Mouse (Mus musculus): ENCODE measurements around the gene Clca4a. TPM values are rescaled to one million over a fixed set of nuclear protein-coding genes. Genes with fewer than 3 reads are reported as not detected.
"Not testable (repeated sequence)": the region's sequence is repeated elsewhere in the genome, so short reads cannot be mapped to it uniquely, and the experiment has no call there.

Gene Clca4a
- polyA plus RNA-seq, 1 experiment from 2014 or later = not detected

DNA sequence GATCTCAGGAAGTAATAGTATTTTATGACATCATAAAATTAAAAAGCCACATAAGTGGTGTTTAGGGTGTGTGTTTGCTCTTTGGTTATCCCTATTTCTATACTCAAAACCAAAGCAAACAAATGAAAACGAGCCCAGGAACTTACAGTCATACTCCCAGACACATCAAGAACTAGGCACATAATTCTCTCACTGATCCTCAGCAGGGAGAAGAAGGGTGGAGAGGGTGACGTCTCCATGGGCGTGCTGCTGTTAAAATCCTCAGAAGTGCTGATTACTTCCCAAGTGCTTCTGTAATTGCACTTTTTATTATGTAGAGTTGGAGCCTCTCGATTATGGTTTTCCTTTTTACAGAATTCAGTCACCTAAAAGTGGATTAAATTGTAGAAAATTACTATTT is 8.8 kb downstream of the Clca4a start:
- H3K9me3 ChIP-seq = no peaks in the 10 kb centered on the region
- no peak overlapping the region for H3K4me3 ChIP-seq
- ATAC-seq (ENCODE audit: extremely low read depth, insufficient number of reproducible peaks, low FRiP score, low TSS enrichment) = no peak
- H3K4me2 ChIP-seq = no peak overlapping the region
- no peaks in the 10 kb centered on the region for H3K27me3 ChIP-seq (replicated peaks)
- H3K4me1 ChIP-seq = no peaks in the 10 kb centered on the region
- H3K36me3 ChIP-seq = no peaks in the 10 kb centered on the region
- 59% methylated on average over 4 of the region's 4 CpGs for WGBS
- no peak overlapping the region for H3K9ac ChIP-seq
- H3K27ac ChIP-seq (replicated peaks) = no peak overlapping the region

DNA sequence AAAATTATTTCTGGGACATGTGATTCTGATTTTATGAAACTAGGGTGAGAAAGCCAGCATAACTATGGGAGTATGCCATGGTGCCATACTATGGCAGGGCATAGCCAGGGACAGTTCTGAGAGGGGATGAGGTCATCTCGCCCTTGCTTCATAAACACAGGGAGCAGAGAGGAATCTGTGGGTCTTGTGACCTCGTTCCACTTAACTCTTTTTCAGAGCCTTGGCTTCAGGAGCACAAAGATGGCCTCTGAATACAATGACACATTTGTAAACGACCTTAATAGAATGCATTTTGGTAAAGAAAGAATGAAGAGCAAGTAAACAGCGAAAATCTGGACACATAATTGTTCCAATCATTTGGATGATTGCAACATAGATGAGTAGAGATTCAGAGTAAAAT is 24.0 kb downstream of the Clca4a start:
- Histone ChIP-seq H3K4me2 (no peak overlapping the region), H3K4me1 (no peaks in the 10 kb centered on the region), H3K27me3 (replicated peaks) (no peaks in the 10 kb centered on the region), H3K4me3 (no peak overlapping the region), H3K36me3 (no peaks in the 10 kb centered on the region), H3K9ac (no peak overlapping the region), H3K27ac (replicated peaks) (no peak overlapping the region), H3K9me3 (no peaks in the 10 kb centered on the region)
- WGBS = 63% methylated on average over 4 of the region's 4 CpGs
- ATAC-seq (ENCODE audit: extremely low read depth, insufficient number of reproducible peaks, low FRiP score, low TSS enrichment) = no peak

GRCm38 (mm10) chr3:144947376-144947775 is 27.5 kb downstream of the Clca4a start:
- H3K4me1 ChIP-seq; H3K27ac ChIP-seq (replicated peaks); H3K9me3 ChIP-seq; ATAC-seq (ENCODE audit: extremely low read depth, insufficient number of reproducible peaks, low FRiP score, low TSS enrichment); H3K36me3 ChIP-seq; H3K9ac ChIP-seq; H3K27me3 ChIP-seq (replicated peaks): not testable (repeated sequence)
- 22% methylated on average over 5 of the region's 5 CpGs for WGBS
- peak overlapping the region; percentile 8; the same call in 1 of the 2 replicates for H3K4me3 ChIP-seq
- H3K4me2 ChIP-seq = peak overlapping the region; percentile 51

- H3K36me3 ChIP-seq; H3K27ac ChIP-seq (replicated peaks); H3K4me2 ChIP-seq; H3K27me3 ChIP-seq (replicated peaks); H3K9me3 ChIP-seq; H3K4me1 ChIP-seq; ATAC-seq (ENCODE audit: extremely low read depth, insufficient number of reproducible peaks, low FRiP score, low TSS enrichment); H3K4me3 ChIP-seq; H3K9ac ChIP-seq: not testable (repeated sequence)
These were observed 41.2 kb downstream of the Clca4a start for GRCm38 (mm10) chr3:144933625-144934024.

- WGBS = 75% methylated on average over 1 of the region's 1 CpGs
- Histone ChIP-seq H3K4me1 (no peaks in the 10 kb centered on the region), H3K4me2 (no peak overlapping the region), H3K4me3 (no peak overlapping the region), H3K27me3 (replicated peaks) (no peaks in the 10 kb centered on the region), H3K9me3 (no peaks in the 10 kb centered on the region), H3K27ac (replicated peaks) (no peak overlapping the region), H3K9ac (no peak overlapping the region), H3K36me3 (no peaks in the 10 kb centered on the region)
- no peak for ATAC-seq (ENCODE audit: extremely low read depth, insufficient number of reproducible peaks, low FRiP score, low TSS enrichment)
These were observed 41.8 kb downstream of the Clca4a start for GRCm38 (mm10) chr3:144933011-144933491.

GRCm38 (mm10) chr3:144932335-144932734 is 42.5 kb downstream of the Clca4a start, which contains the start of gene Clca4b:
TSS of gene Clca4b (minus strand) at chr3:144932529.
- Histone ChIP-seq H3K27ac (replicated peaks) (no peak within 1 kb of the TSS), H3K4me3 (no peak within 1 kb of the TSS), H3K9ac (no peak within 1 kb of the TSS), H3K9me3 (no peaks in the 10 kb centered on the region), H3K36me3 (no peaks in the 10 kb centered on the region), H3K27me3 (replicated peaks) (no peaks in the 10 kb centered on the region), H3K4me1 (no peaks in the 10 kb centered on the region), H3K4me2 (no peak within 1 kb of the TSS)
- ATAC-seq (ENCODE audit: extremely low read depth, insufficient number of reproducible peaks, low FRiP score, low TSS enrichment) = no peak

DNA sequence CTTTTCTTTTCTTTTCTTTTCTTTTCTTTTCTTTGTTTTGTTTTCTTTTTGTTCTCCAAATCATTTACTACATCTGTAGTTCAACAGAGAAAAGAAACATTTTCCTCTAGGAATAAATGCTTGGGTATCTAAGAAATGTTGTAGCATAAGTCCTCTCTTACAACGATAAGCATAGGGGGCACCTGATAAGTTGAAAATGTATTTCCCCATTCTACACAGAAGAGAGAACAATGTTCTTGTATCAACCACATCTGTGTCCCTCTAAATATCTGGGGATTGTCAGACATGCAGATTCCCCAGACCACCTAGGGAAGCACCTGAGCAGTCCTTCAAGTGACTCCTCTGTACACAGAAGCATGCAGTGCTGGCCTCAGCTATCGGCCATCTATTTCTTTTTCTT is 60.8 kb downstream of the Clca4a start:
- H3K27ac ChIP-seq (replicated peaks) = no peak overlapping the region
- no peaks in the 10 kb centered on the region for H3K36me3 ChIP-seq
- no peak overlapping the region for H3K4me2 ChIP-seq
- ATAC-seq (ENCODE audit: extremely low read depth, insufficient number of reproducible peaks, low FRiP score, low TSS enrichment) = no peak
- H3K27me3 ChIP-seq (replicated peaks) = no peaks in the 10 kb centered on the region
- no peak overlapping the region for H3K4me3 ChIP-seq
- H3K9ac ChIP-seq = no peak overlapping the region
- no peaks in the 10 kb centered on the region for H3K4me1 ChIP-seq
- 83% methylated on average over 2 of the region's 2 CpGs for WGBS
- no peaks in the 10 kb centered on the region for H3K9me3 ChIP-seq

Other genes with a start within 250 kb of the Clca4a start
- 18.6 TPM in 2 replicates for gene Clca3a1, start 214.1 kb downstream of the Clca4a start, polyA plus RNA-seq (2015; fragmentation: Nextera tagmentation; extraction: Ambion mirVana)
- gene Clca3a2, start 155.6 kb downstream of the Clca4a start, polyA plus RNA-seq (2015; fragmentation: Nextera tagmentation; extraction: Ambion mirVana) = 2.8 and 7.3 TPM in 2 replicates
- not detected in 2 replicates for gene Clca3b, start 125.7 kb downstream of the Clca4a start, polyA plus RNA-seq (2015; fragmentation: Nextera tagmentation; extraction: Ambion mirVana)
- gene Clca4b, start 42.5 kb downstream of the Clca4a start, polyA plus RNA-seq (2015; fragmentation: Nextera tagmentation; extraction: Ambion mirVana) = not detected in 2 replicates
- gene Clca1, start 57.7 kb upstream of the Clca4a start, polyA plus RNA-seq (2015; fragmentation: Nextera tagmentation; extraction: Ambion mirVana) = not detected in 2 replicates
- gene Clca2, start 124.4 kb upstream of the Clca4a start, polyA plus RNA-seq (2015; fragmentation: Nextera tagmentation; extraction: Ambion mirVana) = 0.09 TPM in 1 of 2 replicates, not detected in the other
- 10.0 and 11.4 TPM in 2 replicates for gene Odf2l, start 143.5 kb upstream of the Clca4a start, polyA plus RNA-seq (2015; fragmentation: Nextera tagmentation; extraction: Ambion mirVana)